Mouse (Mus musculus): Measurements from ENCODE around the gene Olfr1279. TPM values are rescaled to one million over a fixed set of nuclear protein-coding genes. Genes with fewer than 3 reads are reported as not detected.
"Not testable (repeated sequence)": the region's sequence is repeated elsewhere in the genome, so short reads cannot be mapped to it uniquely, and the experiment has no call there.

The Olfr1279 gene
- polyA plus RNA-seq (2012; rRNA removed): 0.16 and 0.20 TPM in 2 replicates

- H3K36me3 ChIP-seq (ENCODE audit: control insufficient read depth, insufficient read depth, low read length): no peaks in the 10 kb centered on the region
- TF ChIP-seq CTCF (IDR thresholded peaks at IDR 0.05; ENCODE audit: control insufficient read depth, insufficient read depth, insufficient replicate concordance, low read depth, low read length) (no peak), POLR2A (IDR thresholded peaks at IDR 0.05; ENCODE audit: control insufficient read depth, low read depth, low read length) (no peak)
- no peak within 1 kb of the TSS for H3K4me3 ChIP-seq (ENCODE audit: control insufficient read depth, low read depth, low read length)
- no peaks in the 10 kb centered on the region for H3K27me3 ChIP-seq (ENCODE audit: control insufficient read depth, insufficient read depth, low read length)
- H3K4me1 ChIP-seq (ENCODE audit: control insufficient read depth, insufficient read depth, low read length): no peaks in the 10 kb centered on the region
- no peak within 1 kb of the TSS for H3K27ac ChIP-seq (ENCODE audit: control insufficient read depth, insufficient read depth, low read depth, low read length)
Measured at GRCm38 (mm10) chr2:111300374-111300773, at the start of gene Olfr1279. Gene Olfr1279, plus strand, starts transcription at chr2:111300635.

GRCm38 (mm10) chr2:111254216-111254615 lies 46.2 kb upstream of the Olfr1279 start, which contains the start of gene Olfr1276:
Gene Olfr1276, plus strand, starts transcription at chr2:111254516.
- H3K4me1 ChIP-seq (ENCODE audit: control insufficient read depth, insufficient read depth, low read length): no peaks in the 10 kb centered on the region
- H3K36me3 ChIP-seq (ENCODE audit: control insufficient read depth, insufficient read depth, low read length): no peaks in the 10 kb centered on the region
- TF ChIP-seq POLR2A (IDR thresholded peaks at IDR 0.05; ENCODE audit: control insufficient read depth, low read depth, low read length): no peak
- TF ChIP-seq CTCF (IDR thresholded peaks at IDR 0.05; ENCODE audit: control insufficient read depth, insufficient read depth, insufficient replicate concordance, low read depth, low read length): no peak
- no peaks in the 10 kb centered on the region for H3K27me3 ChIP-seq (ENCODE audit: control insufficient read depth, insufficient read depth, low read length)
- no peak within 1 kb of the TSS for H3K4me3 ChIP-seq (ENCODE audit: control insufficient read depth, low read depth, low read length)
- no peak within 1 kb of the TSS for H3K27ac ChIP-seq (ENCODE audit: control insufficient read depth, insufficient read depth, low read depth, low read length)

GRCm38 (mm10) chr2:111274006-111274405 lies 26.4 kb upstream of the Olfr1279 start, which contains the start of gene Olfr1277:
Gene Olfr1277, minus strand, starts transcription at chr2:111274106.
- Histone ChIP-seq H3K27me3 (ENCODE audit: control insufficient read depth, insufficient read depth, low read length) (no peaks in the 10 kb centered on the region), H3K27ac (ENCODE audit: control insufficient read depth, insufficient read depth, low read depth, low read length) (no peak within 1 kb of the TSS)
- TF ChIP-seq POLR2A (IDR thresholded peaks at IDR 0.05; ENCODE audit: control insufficient read depth, low read depth, low read length) (no peak), CTCF (IDR thresholded peaks at IDR 0.05; ENCODE audit: control insufficient read depth, insufficient read depth, insufficient replicate concordance, low read depth, low read length) (no peak)

GRCm38 (mm10) chr2:111289836-111290235 lies 10.6 kb upstream of the Olfr1279 start, which contains the start of gene Olfr1278:
Gene Olfr1278, plus strand, starts transcription at chr2:111290136.
- TF ChIP-seq CTCF (IDR thresholded peaks at IDR 0.05; ENCODE audit: control insufficient read depth, insufficient read depth, insufficient replicate concordance, low read depth, low read length) (no peak), POLR2A (IDR thresholded peaks at IDR 0.05; ENCODE audit: control insufficient read depth, low read depth, low read length) (no peak)
- Histone ChIP-seq H3K36me3 (ENCODE audit: control insufficient read depth, insufficient read depth, low read length) (no peaks in the 10 kb centered on the region), H3K4me1 (ENCODE audit: control insufficient read depth, insufficient read depth, low read length) (no peaks in the 10 kb centered on the region), H3K4me3 (ENCODE audit: control insufficient read depth, low read depth, low read length) (no peak within 1 kb of the TSS), H3K27ac (ENCODE audit: control insufficient read depth, insufficient read depth, low read depth, low read length) (no peak within 1 kb of the TSS), H3K27me3 (ENCODE audit: control insufficient read depth, insufficient read depth, low read length) (no peaks in the 10 kb centered on the region)

More at GRCm38 (mm10) chr2:111274006-111274405, 26.4 kb upstream of the Olfr1279 start, which contains the start of gene Olfr1277:
- H3K4me3 ChIP-seq (ENCODE audit: control insufficient read depth, low read depth, low read length): no peak within 1 kb of the TSS
- H3K36me3 ChIP-seq (ENCODE audit: control insufficient read depth, insufficient read depth, low read length): no peaks in the 10 kb centered on the region
- no peaks in the 10 kb centered on the region for H3K4me1 ChIP-seq (ENCODE audit: control insufficient read depth, insufficient read depth, low read length)

- H3K36me3 ChIP-seq (ENCODE audit: control insufficient read depth, insufficient read depth, low read length): no peaks in the 10 kb centered on the region
- TF ChIP-seq CTCF (IDR thresholded peaks at IDR 0.05; ENCODE audit: control insufficient read depth, insufficient read depth, insufficient replicate concordance, low read depth, low read length): no peak
- no peak for TF ChIP-seq POLR2A (IDR thresholded peaks at IDR 0.05; ENCODE audit: control insufficient read depth, low read depth, low read length)
- no peak overlapping the region for H3K27ac ChIP-seq (ENCODE audit: control insufficient read depth, insufficient read depth, low read depth, low read length)
- no peaks in the 10 kb centered on the region for H3K4me1 ChIP-seq (ENCODE audit: control insufficient read depth, insufficient read depth, low read length)
- no peaks in the 10 kb centered on the region for H3K27me3 ChIP-seq (ENCODE audit: control insufficient read depth, insufficient read depth, low read length)
- no peak overlapping the region for H3K4me3 ChIP-seq (ENCODE audit: control insufficient read depth, low read depth, low read length)
Measured at GRCm38 (mm10) chr2:111298541-111298940, 1.9 kb upstream of the Olfr1279 start.

- H3K36me3 ChIP-seq (ENCODE audit: control insufficient read depth, insufficient read depth, low read length): no peaks in the 10 kb centered on the region
- H3K4me1 ChIP-seq (ENCODE audit: control insufficient read depth, insufficient read depth, low read length): no peaks in the 10 kb centered on the region
- H3K27ac ChIP-seq (ENCODE audit: control insufficient read depth, insufficient read depth, low read depth, low read length): no peak within 1 kb of the TSS
- H3K27me3 ChIP-seq (ENCODE audit: control insufficient read depth, insufficient read depth, low read length): no peaks in the 10 kb centered on the region
- TF ChIP-seq POLR2A (IDR thresholded peaks at IDR 0.05; ENCODE audit: control insufficient read depth, low read depth, low read length): no peak
- no peak for TF ChIP-seq CTCF (IDR thresholded peaks at IDR 0.05; ENCODE audit: control insufficient read depth, insufficient read depth, insufficient replicate concordance, low read depth, low read length)
- no peak within 1 kb of the TSS for H3K4me3 ChIP-seq (ENCODE audit: control insufficient read depth, low read depth, low read length)
Measured at GRCm38 (mm10) chr2:111313717-111314116, 13.3 kb downstream of the Olfr1279 start, which contains the start of gene Olfr1280. Gene Olfr1280, plus strand, starts transcription at chr2:111314017.

- Histone ChIP-seq H3K4me1 (ENCODE audit: control insufficient read depth, insufficient read depth, low read length) (no peaks in the 10 kb centered on the region), H3K36me3 (ENCODE audit: control insufficient read depth, insufficient read depth, low read length) (no peaks in the 10 kb centered on the region), H3K4me3 (ENCODE audit: control insufficient read depth, low read depth, low read length) (no peak within 1 kb of the TSS), H3K27ac (ENCODE audit: control insufficient read depth, insufficient read depth, low read depth, low read length) (no peak within 1 kb of the TSS), H3K27me3 (ENCODE audit: control insufficient read depth, insufficient read depth, low read length) (no peaks in the 10 kb centered on the region)
- TF ChIP-seq POLR2A (IDR thresholded peaks at IDR 0.05; ENCODE audit: control insufficient read depth, low read depth, low read length) (no peak), CTCF (IDR thresholded peaks at IDR 0.05; ENCODE audit: control insufficient read depth, insufficient read depth, insufficient replicate concordance, low read depth, low read length) (no peak)
Measured at GRCm38 (mm10) chr2:111326220-111326619, 25.8 kb downstream of the Olfr1279 start, which contains the start of gene Olfr1281. Gene Olfr1281, plus strand, starts transcription at chr2:111326520.

GRCm38 (mm10) chr2:111333721-111334120 lies 33.3 kb downstream of the Olfr1279 start:
- H3K27ac ChIP-seq (ENCODE audit: control insufficient read depth, insufficient read depth, low read depth, low read length); H3K4me3 ChIP-seq (ENCODE audit: control insufficient read depth, low read depth, low read length); H3K36me3 ChIP-seq (ENCODE audit: control insufficient read depth, insufficient read depth, low read length); H3K4me1 ChIP-seq (ENCODE audit: control insufficient read depth, insufficient read depth, low read length); H3K27me3 ChIP-seq (ENCODE audit: control insufficient read depth, insufficient read depth, low read length): not testable (repeated sequence)
